Mouse (Mus musculus) ES-E14 (cell line): ENCODE results near the gene Znfx1. TPM values are rescaled to one million over a fixed set of nuclear protein-coding genes. Genes with fewer than 3 reads are reported as not detected.
A peak's percentile ranks its signal among the peaks of the same experiment; 100 is the strongest.

ENCODE experiments used
- DNase-seq: peaks from one replicate; pipeline ENCODE4 v3.0.0-alpha.2; 2013; ENCODE audit warnings: low read depth, low spot score
- H3K27ac ChIP-seq: 2 replicates; pipeline ENCODE4 v1.5.1; 2012; ENCODE audit warnings: low read depth, mild to moderate bottlenecking, low read length, moderate library complexity, mixed read lengths; ENCODE audit not compliant: poor library complexity, insufficient read depth, severe bottlenecking
- H3K36me3 ChIP-seq: 2 replicates; pipeline ENCODE4 v1.6.1; 2012; ENCODE audit warnings: mild to moderate bottlenecking, low read length, moderate library complexity, mixed read lengths; ENCODE audit not compliant: control insufficient read depth, poor library complexity, insufficient read depth, severe bottlenecking
- H3K4me1 ChIP-seq, 2 experiments: fragments of 150-350 bp in 1 of 2; sonication (generic) in 1 of 2; 2 replicates each; pipeline ENCODE4 v1.6.1; 2012; ENCODE audit warnings: low read length in 2 of 2, mild to moderate bottlenecking in 1 of 2, mixed read lengths in 1 of 2; ENCODE audit not compliant: control insufficient read depth in 2 of 2, insufficient read depth in 2 of 2, poor library complexity in 1 of 2
- H3K4me3 ChIP-seq, 2 experiments: fragments of 150-350 bp in 1 of 2; sonication (generic) in 1 of 2; 2 replicates each; pipeline ENCODE4 v1.5.1; 2012; ENCODE audit warnings: low read length in 2 of 2, low read depth in 1 of 2, mild to moderate bottlenecking in 1 of 2, mixed read lengths in 1 of 2; ENCODE audit not compliant: insufficient read depth in 1 of 2, poor library complexity in 1 of 2, severe bottlenecking in 1 of 2
- H3K9ac ChIP-seq: 2 replicates; pipeline ENCODE4 v1.6.1; 2012; ENCODE audit warnings: low read depth, mild to moderate bottlenecking, low read length, mixed read lengths; ENCODE audit not compliant: poor library complexity, insufficient read depth, severe bottlenecking
- H3K9me3 ChIP-seq: fragments of 150-350 bp; sonication (generic); 2 replicates; pipeline ENCODE4 v1.6.1; 2012; ENCODE audit warnings: low read depth, mild to moderate bottlenecking, low read length; ENCODE audit not compliant: control insufficient read depth, insufficient read depth
- CHD2 ChIP-seq: IDR thresholded peaks from 2 replicates; pipeline ENCODE4 v1.6.1; 2014; ENCODE audit warnings: mild to moderate bottlenecking, low read depth, low read length, inconsistent platforms
- HCFC1 ChIP-seq: IDR thresholded peaks from 2 replicates; pipeline ENCODE4 v1.6.1; 2012; ENCODE audit warnings: low read length, inconsistent platforms, borderline replicate concordance; ENCODE audit not compliant: insufficient read depth
- MAFK ChIP-seq: IDR thresholded peaks from 2 replicates; pipeline ENCODE4 v1.6.1; 2014; ENCODE audit warnings: mild to moderate bottlenecking, low read depth, low read length, inconsistent platforms; ENCODE audit not compliant: insufficient read depth
- ZC3H11A ChIP-seq: IDR thresholded peaks from 2 replicates; pipeline ENCODE4 v1.6.1; 2012; ENCODE audit warnings: low read depth, mild to moderate bottlenecking, inconsistent platforms, low read length, borderline replicate concordance
- ZNF384 ChIP-seq: IDR thresholded peaks from 2 replicates; pipeline ENCODE4 v1.6.1; 2012; ENCODE audit warnings: low read depth, low read length, inconsistent platforms
- in situ Hi-C, 2 experiments: fragments of 600-800 bp; cut with MboI; formaldehyde crosslinking; loops; one replicate each; pipeline ENCODE4 v1.15.1; 2025; ENCODE audit warnings: low sequenced_read_pairs in 2 of 2, inconsistent platforms in 1 of 2; ENCODE audit not compliant: unreplicated experiment in 2 of 2
- total RNA-seq: library from RNA; depleted of rRNA; stranded (reverse); fragments of 300-350 nt; gene quantifications from 2 replicates; pipeline ENCODE4 v1.2.3, GENCODE M21; 2012

Znfx1 gene
- total RNA-seq, 1 experiment, result 15.3 TPM

DNA sequence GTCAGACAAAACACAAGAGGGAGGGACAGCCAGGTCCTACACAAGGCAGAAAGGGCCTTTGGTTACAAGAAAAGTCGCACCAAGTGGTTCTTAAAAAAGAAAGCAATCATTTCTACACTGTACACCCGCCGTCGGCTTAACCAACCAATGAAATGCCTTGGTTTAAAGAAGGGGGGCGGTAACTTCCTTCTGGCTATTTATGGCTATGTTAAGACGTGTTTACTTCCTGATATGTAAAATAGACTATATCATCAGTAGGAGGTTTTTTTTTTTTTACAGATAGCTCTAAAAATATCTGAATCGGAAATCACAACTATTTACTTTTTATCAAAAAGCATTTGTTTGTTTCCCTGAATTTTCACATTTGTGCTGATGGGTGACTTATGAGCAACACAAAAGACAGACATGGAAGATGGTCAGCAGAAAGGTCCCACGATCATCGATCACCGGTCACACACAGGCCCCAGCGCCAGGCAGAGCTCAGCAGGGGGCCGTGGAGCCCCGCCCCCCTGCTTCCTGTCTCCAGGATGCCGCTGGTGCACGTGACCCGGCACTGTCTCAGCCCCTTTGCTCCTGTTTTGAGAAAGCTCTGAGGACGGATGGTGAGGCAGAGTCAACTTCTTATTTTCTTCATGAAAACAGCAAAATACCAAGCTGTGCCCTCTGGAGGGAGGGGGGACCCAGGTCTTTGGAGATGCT is 39.1 kb upstream of the Znfx1 start:
- no peak overlapping the region for H3K9ac ChIP-seq
- in situ Hi-C loops, result loop anchor here in 1 of 2 experiments (10.0 kb wide), 1 partner anchor 113 kb away; no protein-coding TSS in a partner anchor
- H3K4me1 ChIP-seq, result peaks cover 1 to 15% of the 10 kb centered on the region in 2 experiments; a peak in 3 of 4 replicates
- peak; percentile 51 for DNase-seq
- TF ChIP-seq ZNF384 (no peak), MAFK (no peak), ZC3H11A (no peak), HCFC1 (no peak), CHD2 (no peak)
- H3K27ac ChIP-seq, result no peak overlapping the region
- H3K4me3 ChIP-seq, result peak overlapping the region in 1 of 2 experiments; percentile 26; a peak in 3 of 4 replicates
- no peaks in the 10 kb centered on the region for H3K36me3 ChIP-seq
- H3K9me3 ChIP-seq, result no peaks in the 10 kb centered on the region

DNA sequence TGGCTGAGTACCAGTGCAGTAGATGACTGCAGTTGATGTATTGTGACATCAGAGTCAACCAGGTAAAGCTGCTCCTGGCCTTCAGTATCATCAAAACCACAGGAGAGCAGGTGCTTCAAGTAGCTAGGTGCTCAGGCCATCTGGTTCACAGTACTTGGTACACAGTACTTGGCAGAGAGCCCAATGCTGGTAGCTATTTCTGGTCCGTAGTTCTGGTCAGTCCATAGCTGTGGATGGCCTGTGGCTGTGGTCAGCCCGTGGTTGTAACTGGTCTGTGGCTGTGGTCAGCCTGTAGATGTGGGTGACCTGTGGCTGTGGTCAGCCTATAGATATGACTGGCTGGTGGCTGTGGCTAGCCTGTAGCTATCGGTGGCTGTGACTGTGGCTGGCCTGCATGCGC is 31.9 kb upstream of the Znfx1 start:
- Histone ChIP-seq H3K4me3 (no peak overlapping the region), H3K9me3 (no peaks in the 10 kb centered on the region), H3K4me1 (peaks cover 4 to 11% of the 10 kb centered on the region in 2 experiments; a peak in 2 of 4 replicates), H3K36me3 (no peaks in the 10 kb centered on the region), H3K27ac (no peak overlapping the region), H3K9ac (no peak overlapping the region)
- in situ Hi-C loops, result no loop called here
- no peak for DNase-seq
- no peak for TF ChIP-seq ZNF384
- TF ChIP-seq ZC3H11A, result no peak
- no peak for TF ChIP-seq HCFC1
- TF ChIP-seq CHD2, result no peak
- no peak for TF ChIP-seq MAFK

DNA sequence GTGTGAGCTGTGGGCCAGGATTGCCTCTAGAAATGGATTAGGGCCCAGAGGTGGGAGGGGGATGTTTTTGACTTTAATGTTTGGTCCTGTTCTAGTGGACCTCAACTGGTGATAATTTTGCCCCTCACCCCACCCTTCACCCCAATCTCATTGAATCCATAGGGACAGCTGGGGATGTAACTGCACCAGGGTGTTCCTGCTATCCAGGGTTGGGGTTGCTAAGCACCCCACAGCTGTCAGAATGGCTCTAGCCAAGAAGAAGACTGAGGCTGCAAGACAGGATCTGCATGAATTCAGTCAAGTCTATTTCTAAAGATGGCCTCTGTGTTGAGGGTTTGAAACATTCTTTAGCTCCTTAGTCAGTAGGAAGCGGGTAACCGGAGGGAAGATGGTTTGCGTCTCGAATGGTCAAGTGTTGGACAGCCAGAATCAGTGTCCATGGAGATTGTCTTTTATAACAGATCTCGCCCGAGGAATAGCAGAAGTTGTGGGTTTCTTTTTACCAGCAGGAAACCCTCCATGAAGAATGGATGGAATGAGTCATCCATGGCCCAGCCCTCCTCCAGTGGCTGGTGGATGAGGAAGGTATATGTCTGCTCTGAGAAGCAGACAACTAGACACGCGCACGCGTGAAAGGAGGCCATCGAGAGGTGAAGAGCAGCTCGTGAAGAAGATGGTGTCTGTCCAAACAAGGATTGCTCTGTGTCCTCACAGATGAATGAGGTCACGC is 30.5 kb upstream of the Znfx1 start:
- in situ Hi-C loops, result no loop called here
- TF ChIP-seq MAFK (no peak), CHD2 (no peak), HCFC1 (no peak), ZC3H11A (no peak), ZNF384 (no peak)
- H3K4me1 ChIP-seq, result peaks cover 4 to 11% of the 10 kb centered on the region in 2 experiments; a peak in 2 of 4 replicates

DNA sequence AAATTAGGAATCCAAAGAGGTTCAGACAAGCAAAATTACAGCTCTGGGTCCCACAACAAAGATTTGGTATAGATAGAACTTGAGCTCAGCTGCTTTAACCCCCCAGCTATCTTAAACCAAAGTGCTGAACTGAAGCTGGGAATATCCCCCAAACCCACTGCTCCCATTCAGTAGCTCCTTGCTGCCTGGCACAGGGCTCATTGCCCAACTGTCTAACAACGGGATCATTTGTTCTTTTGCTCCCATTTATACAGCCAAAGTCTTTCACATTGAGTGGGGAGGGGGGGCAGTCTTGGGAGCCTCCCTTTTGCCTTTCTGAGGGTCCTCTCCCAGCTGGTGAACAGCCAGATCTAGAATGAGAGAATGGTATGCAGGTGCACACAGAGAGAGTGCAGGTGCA is 27.5 kb upstream of the Znfx1 start:
- no peaks in the 10 kb centered on the region for H3K9me3 ChIP-seq
- H3K4me1 ChIP-seq, result peaks cover 0 to 7% of the 10 kb centered on the region in 2 experiments; a peak in 1 of 4 replicates
- H3K9ac ChIP-seq, result no peak overlapping the region
- no peak overlapping the region for H3K4me3 ChIP-seq
- DNase-seq, result no peak
- TF ChIP-seq MAFK, result no peak
- TF ChIP-seq HCFC1, result no peak
- TF ChIP-seq ZC3H11A, result no peak
- no peak for TF ChIP-seq CHD2
- TF ChIP-seq ZNF384, result no peak
- in situ Hi-C loops, result no loop called here
- no peak overlapping the region for H3K27ac ChIP-seq
- H3K36me3 ChIP-seq, result no peaks in the 10 kb centered on the region

More for the DNA sequence above, 30.5 kb upstream of the Znfx1 start:
- no peak overlapping the region for H3K9ac ChIP-seq
- no peak overlapping the region for H3K27ac ChIP-seq
- no peak for DNase-seq
- H3K9me3 ChIP-seq, result no peaks in the 10 kb centered on the region
- H3K4me3 ChIP-seq, result no peak overlapping the region
- H3K36me3 ChIP-seq, result no peaks in the 10 kb centered on the region
